Mouse (Mus musculus) large intestine, adult 2 months (tissue): Measurements from ENCODE around the gene Rims3. TPM values are rescaled to one million over a fixed set of nuclear protein-coding genes. Genes with fewer than 3 reads are reported as not detected.

Source experiments
- DNase-seq: peaks from one replicate; pipeline ENCODE4 v3.0.0-alpha.2; 2012; ENCODE audit warnings: low read depth, low spot score
- WGBS: fragments of 180-500 bp; shearing (Covaris S2); methylation state at CpG from one replicate; pipeline ENCODE4 v1.1.7; 2018; 5-methylcytosine and 5-hydroxymethylcytosine counted together
- polyA plus RNA-seq: library from polyadenylated mRNA; depleted of rRNA; stranded (reverse); fragments of >200 nt; gene quantifications from 2 replicates; pipeline ENCODE4 v1.2.3, GENCODE M21; 2012; rRNA removed

Gene Rims3
- polyA plus RNA-seq, 1 experiment = 0.45 TPM

DNA sequence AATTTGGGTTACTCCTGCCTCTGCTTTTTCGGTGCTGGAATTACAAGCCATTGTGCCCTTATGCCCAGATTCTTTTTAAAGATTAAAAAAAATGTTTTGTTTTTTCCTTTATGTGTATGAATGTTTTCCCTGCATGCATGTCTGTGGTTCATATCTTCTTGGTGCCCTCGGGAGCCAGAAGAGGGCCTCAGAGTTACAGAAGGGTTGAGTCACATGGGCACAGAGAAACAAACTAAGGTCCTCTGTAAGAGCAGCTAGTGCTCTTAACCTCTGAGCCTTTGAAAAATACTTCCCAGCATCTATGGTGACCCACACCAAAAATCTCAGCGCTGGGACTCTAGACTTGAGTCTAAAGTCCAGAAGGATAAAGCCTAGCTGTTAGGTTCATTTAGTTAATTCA is 70.8 kb downstream of the Rims3 start:
- WGBS = 6% methylated on average over 3 of the region's 3 CpGs
- DNase-seq = peak; percentile 25

- no peak for DNase-seq
- WGBS = 76% methylated on average over 3 of the region's 3 CpGs
These were observed 74.1 kb downstream of the Rims3 start for GRCm38 (mm10) chr4:120928686-120929085.

DNA sequence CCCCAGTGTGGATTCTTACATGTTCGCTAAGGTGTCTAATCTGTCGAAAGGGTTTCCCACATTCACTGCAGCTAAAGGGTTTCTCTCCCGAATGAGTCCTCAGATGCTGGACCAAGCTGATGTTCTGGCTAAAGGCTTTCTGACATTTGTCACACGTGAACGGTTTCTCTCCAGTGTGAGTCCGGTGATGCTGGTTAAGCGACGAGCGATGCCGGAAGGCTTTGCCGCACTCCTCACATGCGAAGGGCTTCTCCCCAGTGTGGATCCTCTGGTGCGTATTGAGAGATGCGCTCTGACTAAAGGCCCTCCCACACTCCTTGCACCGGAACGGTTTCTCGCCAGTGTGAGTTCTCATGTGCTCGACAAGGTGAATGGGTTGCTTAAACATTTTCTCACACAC is 76.1 kb downstream of the Rims3 start:
- 96% methylated on average over 18 of the region's 18 CpGs for WGBS
- no peak for DNase-seq

DNA sequence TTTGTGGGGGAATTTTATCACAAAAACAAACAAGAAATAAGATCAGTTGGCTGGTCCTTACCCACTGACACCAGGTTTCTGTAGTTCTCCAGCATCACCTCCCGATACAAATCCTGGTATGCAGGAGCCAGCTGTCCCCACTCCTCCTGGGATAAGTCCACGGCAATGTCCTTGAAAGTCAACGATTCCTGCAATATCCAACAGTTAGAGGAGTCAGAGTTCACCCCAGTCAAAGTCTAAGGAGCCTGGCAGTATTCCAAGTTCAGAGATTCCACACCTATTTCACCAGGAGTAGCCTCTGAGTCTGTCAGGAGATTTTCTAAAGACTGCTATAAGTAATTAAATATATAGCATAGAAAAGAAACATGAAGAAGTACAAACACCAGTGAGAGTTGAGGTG is 80.4 kb downstream of the Rims3 start:
- no peak for DNase-seq
- 39% methylated on average over 3 of the region's 3 CpGs for WGBS

Other genes with a start within 250 kb of the Rims3 start
- gene Cited4, start 188.2 kb upstream of the Rims3 start, polyA plus RNA-seq = 5.0 and 7.8 TPM in 2 replicates
- 4.2 and 4.9 TPM in 2 replicates for gene Kcnq4, start 106.2 kb upstream of the Rims3 start, polyA plus RNA-seq
- 127 and 166 TPM in 2 replicates for gene Nfyc, start 23.2 kb upstream of the Rims3 start, polyA plus RNA-seq
- gene Exo5, start 70.2 kb downstream of the Rims3 start, polyA plus RNA-seq = 7.0 and 8.4 TPM in 2 replicates
- gene Zfp69, start 96.9 kb downstream of the Rims3 start, polyA plus RNA-seq = 0.89 and 1.6 TPM in 2 replicates
- 27.3 and 29.1 TPM in 2 replicates for gene Smap2, start 162.4 kb downstream of the Rims3 start, polyA plus RNA-seq
- gene Col9a2, start 184.6 kb downstream of the Rims3 start, polyA plus RNA-seq = 0.16 and 0.18 TPM in 2 replicates
- gene Zmpste24, start 243.4 kb downstream of the Rims3 start, polyA plus RNA-seq = 14.3 and 14.9 TPM in 2 replicates